Mouse (Mus musculus) MEL (cell line): Measurements from ENCODE around the gene Styk1. TPM values are rescaled to one million over a fixed set of nuclear protein-coding genes. Genes with fewer than 3 reads are reported as not detected.

Experiments
- DNase-seq: peaks from one replicate; pipeline ENCODE4 v3.0.0; 2011; ENCODE audit warnings: low read depth, low spot score
- H3K27ac ChIP-seq: 2 replicates; pipeline ENCODE4 v1.5.1; 2012; ENCODE audit warnings: low read depth, mild to moderate bottlenecking, control low read depth, low read length, moderate library complexity; ENCODE audit not compliant: control insufficient read depth
- H3K27me3 ChIP-seq, 2 experiments: fragments of 150-350 bp in 1 of 2; sonication (generic) in 1 of 2; 2 replicates each; pipeline ENCODE4 v1.6.1; 2012; ENCODE audit warnings: low read length in 2 of 2, mild to moderate bottlenecking in 2 of 2, improper control_type of control experiment in 1 of 2, moderate library complexity in 1 of 2; ENCODE audit not compliant: insufficient read depth in 2 of 2, control insufficient read depth in 1 of 2
- H3K36me3 ChIP-seq, 2 experiments: 2 replicates each; pipeline ENCODE4 v1.6.1; 2012 to 2014; ENCODE audit warnings: low read length in 2 of 2, improper control_type of control experiment in 1 of 2, inconsistent platforms in 1 of 2, mild to moderate bottlenecking in 1 of 2; ENCODE audit not compliant: insufficient read depth in 2 of 2, control insufficient read depth in 1 of 2
- H3K4me1 ChIP-seq, 2 experiments: fragments of 150-350 bp in 1 of 2; sonication (generic) in 1 of 2; 2 replicates each; pipeline ENCODE4 v1.6.1; 2012; ENCODE audit warnings: low read length in 2 of 2, improper control_type of control experiment in 1 of 2, mild to moderate bottlenecking in 1 of 2; ENCODE audit not compliant: insufficient read depth in 2 of 2, control insufficient read depth in 1 of 2
- H3K4me3 ChIP-seq, 2 experiments: fragments of 150-350 bp in 1 of 2; sonication (generic) in 1 of 2; 2 replicates each; pipeline ENCODE4 v1.5.1; 2012; ENCODE audit warnings: low read depth in 2 of 2, low read length in 2 of 2, mild to moderate bottlenecking in 2 of 2, moderate library complexity in 2 of 2, control low read depth in 1 of 2, improper control_type of control experiment in 1 of 2; ENCODE audit not compliant: control insufficient read depth in 1 of 2, insufficient read depth in 1 of 2
- H3K79me2 ChIP-seq: 2 replicates; pipeline ENCODE4 v1.6.1; 2012; ENCODE audit warnings: mild to moderate bottlenecking, low read length, moderate library complexity; ENCODE audit not compliant: control insufficient read depth, poor library complexity, insufficient read depth
- H3K9ac ChIP-seq: 2 replicates; pipeline ENCODE4 v1.6.1; 2012; ENCODE audit warnings: low read depth, mild to moderate bottlenecking, control low read depth, low read length, moderate library complexity; ENCODE audit not compliant: control insufficient read depth, poor library complexity, severe bottlenecking
- H3K9me3 ChIP-seq: fragments of 150-350 bp; sonication (generic); replicated peaks from 2 replicates; pipeline ENCODE4 v1.6.1; 2012; ENCODE audit warnings: mild to moderate bottlenecking, low read length, improper control_type of control experiment, moderate library complexity; ENCODE audit not compliant: insufficient read depth
- BHLHE40 ChIP-seq: IDR thresholded peaks from 2 replicates; pipeline ENCODE4 v1.6.1; 2012; ENCODE audit warnings: low read depth, mild to moderate bottlenecking, inconsistent platforms, low read length, improper control_type of control experiment, borderline replicate concordance
- CHD1 ChIP-seq: IDR thresholded peaks from 2 replicates; pipeline ENCODE4 v1.6.1; 2012; ENCODE audit warnings: low read depth, mild to moderate bottlenecking, inconsistent platforms, low read length, improper control_type of control experiment
- ELF1 ChIP-seq: IDR thresholded peaks from 2 replicates; pipeline ENCODE4 v1.6.1; 2014; ENCODE audit warnings: low read depth, mild to moderate bottlenecking, inconsistent platforms, low read length, improper control_type of control experiment, moderate library complexity
- EP300 ChIP-seq, 2 experiments: IDR thresholded peaks; 2 replicates each; pipeline ENCODE4 v1.6.1; 2011; ENCODE audit warnings: improper control_type of control experiment in 2 of 2, low read length in 2 of 2, low read depth in 1 of 2, mild to moderate bottlenecking in 1 of 2
- ETS1 ChIP-seq: IDR thresholded peaks from 2 replicates; pipeline ENCODE4 v1.6.1; 2012; ENCODE audit warnings: low read depth, mild to moderate bottlenecking, inconsistent platforms, low read length, improper control_type of control experiment, moderate library complexity
- GABPA ChIP-seq: IDR thresholded peaks from 2 replicates; pipeline ENCODE4 v1.6.1; 2012; ENCODE audit warnings: low read depth, mild to moderate bottlenecking, inconsistent platforms, low read length, improper control_type of control experiment, moderate library complexity
- GATA1 ChIP-seq: IDR thresholded peaks from 2 replicates; pipeline ENCODE4 v1.6.1; 2011; ENCODE audit warnings: low read depth, low read length, improper control_type of control experiment
- HCFC1 ChIP-seq: IDR thresholded peaks from 2 replicates; pipeline ENCODE4 v1.6.1; 2012; ENCODE audit warnings: low read depth, mild to moderate bottlenecking, inconsistent platforms, low read length, improper control_type of control experiment, moderate library complexity
- MAFK ChIP-seq: IDR thresholded peaks from 2 replicates; pipeline ENCODE4 v1.6.1; 2011; ENCODE audit warnings: low read depth, mild to moderate bottlenecking, low read length, improper control_type of control experiment, borderline replicate concordance
- MEF2A ChIP-seq: IDR thresholded peaks from 2 replicates; pipeline ENCODE4 v1.6.1; 2014; ENCODE audit warnings: low read depth, mild to moderate bottlenecking, inconsistent platforms, low read length, improper control_type of control experiment; ENCODE audit not compliant: poor library complexity, insufficient replicate concordance, severe bottlenecking; ENCODE audit errors: extremely low read depth
- MYB ChIP-seq: IDR thresholded peaks from 2 replicates; pipeline ENCODE4 v1.6.1; 2011; ENCODE audit warnings: mild to moderate bottlenecking, low read depth, low read length, improper control_type of control experiment
- NELFE ChIP-seq: IDR thresholded peaks from 2 replicates; pipeline ENCODE4 v1.6.1; 2011; ENCODE audit warnings: low read depth, low read length, improper control_type of control experiment
- RCOR1 ChIP-seq: IDR thresholded peaks from 2 replicates; pipeline ENCODE4 v1.6.1; 2012; ENCODE audit warnings: low read depth, mild to moderate bottlenecking, inconsistent platforms, low read length, improper control_type of control experiment
- SIN3A ChIP-seq: IDR thresholded peaks from 2 replicates; pipeline ENCODE4 v1.6.1; 2012; ENCODE audit warnings: low read length, improper control_type of control experiment, inconsistent platforms
- SMC3 ChIP-seq: IDR thresholded peaks from 2 replicates; pipeline ENCODE4 v1.6.1; 2011; ENCODE audit warnings: low read depth, low read length, improper control_type of control experiment
- TAL1 ChIP-seq: IDR thresholded peaks from 2 replicates; pipeline ENCODE4 v1.6.1; 2012; ENCODE audit warnings: mild to moderate bottlenecking, inconsistent platforms, low read length, moderate library complexity, mixed read lengths
- TCF12 ChIP-seq: IDR thresholded peaks from 2 replicates; pipeline ENCODE4 v1.6.1; 2014; ENCODE audit warnings: low read depth, mild to moderate bottlenecking, inconsistent platforms, low read length, improper control_type of control experiment, moderate library complexity
- UBTF ChIP-seq: IDR thresholded peaks from 2 replicates; pipeline ENCODE4 v1.6.1; 2012; ENCODE audit warnings: low read depth, mild to moderate bottlenecking, inconsistent platforms, low read length, improper control_type of control experiment, moderate library complexity, borderline replicate concordance; ENCODE audit not compliant: insufficient read depth
- ZMIZ1 ChIP-seq: IDR thresholded peaks from 2 replicates; pipeline ENCODE4 v1.6.1; 2012; ENCODE audit warnings: low read depth, mild to moderate bottlenecking, inconsistent platforms, low read length, improper control_type of control experiment, moderate library complexity
- ZNF384 ChIP-seq: IDR thresholded peaks from 2 replicates; pipeline ENCODE4 v1.6.1; 2012; ENCODE audit warnings: low read depth, mild to moderate bottlenecking, inconsistent platforms, low read length, improper control_type of control experiment
- polyA plus RNA-seq, 2 experiments: library from polyadenylated mRNA; stranded (reverse) in 1 of 2; unstranded in 1 of 2; fragments of >175 nt in 1 of 2; fragments of >200 nt in 1 of 2; gene quantifications; 2 replicates each; pipeline versions ENCODE4 v1.2.1 to v1.2.4; 2012; ENCODE audit warnings: low replicate concordance in 2 of 2, low read depth in 1 of 2; ENCODE audit not compliant: insufficient read length in 2 of 2, insufficient read depth in 1 of 2, missing spikeins in 1 of 2
- total RNA-seq: library from RNA; depleted of rRNA; stranded (reverse); fragments of 300-350 nt; gene quantifications from 2 replicates; pipeline ENCODE4 v1.2.3, GENCODE M21; 2012

The Styk1 gene
- total and polyA plus RNA-seq, 3 experiments: 0.11 to 0.12 TPM; not detected in 1

DNA sequence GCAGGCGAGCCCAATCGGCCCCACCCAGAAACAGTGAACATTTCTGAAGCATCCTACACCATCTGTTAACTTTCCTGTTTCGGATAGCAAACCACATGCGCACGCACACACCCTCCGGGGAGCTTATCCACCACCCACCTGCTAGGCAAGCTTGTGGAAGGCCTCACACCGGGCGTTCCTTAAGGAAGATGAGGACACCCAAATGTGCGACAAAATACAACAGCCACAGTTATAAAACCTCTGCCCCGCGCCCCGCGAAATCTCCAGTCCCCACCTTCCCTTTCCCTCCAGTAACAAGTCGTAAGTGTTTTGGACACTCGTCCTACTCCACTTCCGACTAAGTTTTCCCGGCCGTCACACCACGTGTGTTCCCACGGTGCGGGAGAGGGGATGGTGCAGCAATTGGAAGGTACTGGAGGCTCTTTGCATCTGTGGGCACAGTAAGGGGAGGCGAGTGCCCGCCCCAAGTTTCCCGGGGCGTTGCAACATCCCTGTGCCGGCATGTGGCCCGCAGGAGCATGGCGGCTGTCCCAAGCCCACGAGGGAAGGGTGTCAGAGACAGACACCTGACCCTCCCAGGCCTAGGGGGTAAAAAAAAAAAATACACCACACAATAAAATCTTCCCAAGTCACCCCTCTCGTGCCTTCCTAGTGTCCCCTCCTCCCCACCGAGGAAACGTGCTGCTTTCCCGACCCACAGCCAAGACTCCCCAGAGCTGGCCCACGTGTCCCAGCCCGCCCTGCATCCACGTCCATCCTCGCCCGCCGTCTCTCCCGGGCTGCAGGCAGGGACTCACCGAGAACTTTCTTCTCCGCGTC lies 34.0 kb upstream of the Styk1 start (continued):
- TF ChIP-seq NELFE: peak; percentile 50
- TF ChIP-seq TAL1: peak; percentile 78
- TF ChIP-seq GABPA: no peak
- TF ChIP-seq ZMIZ1: peak; percentile 69
- TF ChIP-seq SIN3A: peak; percentile 82
- TF ChIP-seq TCF12: peak; percentile 81
- TF ChIP-seq MAFK: no peak
- TF ChIP-seq GATA1: no peak; the same call in 1 of the 2 replicates
- 0 out of 2 replicates have a peak, but pooled peaks have one; percentile 26 for TF ChIP-seq MYB
- TF ChIP-seq CHD1: no peak; the same call in 1 of the 2 replicates
- peak; percentile 27 to 81; a peak in 2 of 4 replicates for TF ChIP-seq EP300 (IDR thresholded peaks at IDR 0.05; ENCODE audit: low read depth in 1 of 2, low read length in 2 of 2)

DNA sequence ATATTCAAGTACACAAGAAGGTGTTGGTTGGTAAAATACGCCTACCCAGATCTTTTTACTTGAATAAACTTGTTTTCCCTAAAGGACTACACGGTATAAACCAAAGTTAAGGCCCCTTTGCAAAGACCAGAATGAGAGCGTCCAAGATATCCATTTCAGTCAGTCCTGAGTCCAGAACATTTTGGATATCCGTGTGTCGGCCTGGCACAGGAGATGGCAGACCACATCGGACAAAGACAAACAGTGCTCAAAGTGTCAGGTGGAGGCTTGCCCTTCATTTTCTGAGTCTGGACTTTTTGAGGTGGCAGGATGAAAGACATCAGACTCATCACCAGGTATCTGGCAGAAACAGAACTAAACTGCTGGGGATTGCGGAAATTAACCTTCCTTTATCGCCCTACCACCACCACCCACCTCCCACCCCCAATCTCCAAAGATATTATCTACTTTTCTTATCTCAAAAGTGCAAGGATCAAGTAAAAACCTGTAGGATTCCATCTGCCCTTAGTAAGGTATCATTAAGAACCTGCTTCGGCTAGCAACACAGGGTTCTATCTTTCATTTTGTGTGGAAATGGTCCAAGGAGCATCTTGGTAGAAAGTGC lies 33.1 kb upstream of the Styk1 start:
- peak; percentile 57 for DNase-seq
- Histone ChIP-seq H3K79me2 (peaks cover 71% of the 10 kb centered on the region), H3K9ac (peak overlapping the region; percentile 97), H3K4me1 (peaks cover 19 to 41% of the 10 kb centered on the region in 2 experiments), H3K27ac (peak overlapping the region; percentile 98), H3K9me3 (no peaks in the 10 kb centered on the region), H3K27me3 (no peaks in the 10 kb centered on the region; a peak in 1 of 4 replicates), H3K4me3 (peak overlapping the region; percentile 99), H3K36me3 (peaks cover 23 to 52% of the 10 kb centered on the region in 2 experiments)
- TF ChIP-seq ETS1: peak; percentile 65
- peak; percentile 71 for TF ChIP-seq CHD1
- 0 out of 2 replicates have a peak, but pooled peaks have one; percentile 26 for TF ChIP-seq MYB
- TF ChIP-seq ELF1: 0 out of 2 replicates have a peak, but pooled peaks have one; percentile 17
- TF ChIP-seq BHLHE40: peak; percentile 17; the same call in 1 of the 2 replicates
- TF ChIP-seq ZNF384: no peak
- peak; percentile 77 for TF ChIP-seq GATA1
- TF ChIP-seq HCFC1: peak; percentile 46; the same call in 1 of the 2 replicates
- TF ChIP-seq TAL1: 0 out of 2 replicates have a peak, but pooled peaks have one; percentile 11
- 0 out of 2 replicates have a peak, but pooled peaks have one; percentile 33 for TF ChIP-seq NELFE
- TF ChIP-seq MAFK: 0 out of 2 replicates have a peak, but pooled peaks have one; percentile 13
- TF ChIP-seq MEF2A: no peak
- no peak for TF ChIP-seq UBTF
- TF ChIP-seq SMC3: no peak
- TF ChIP-seq EP300 (IDR thresholded peaks at IDR 0.05; ENCODE audit: low read depth in 1 of 2, low read length in 2 of 2): peak in 1 of 2 experiments; percentile 86; a peak in 3 of 4 replicates
- TF ChIP-seq TCF12: peak; percentile 89
- TF ChIP-seq RCOR1: peak; percentile 51
